Mouse (Mus musculus): ENCODE measurements around the gene Mrs2. TPM values are rescaled to one million over a fixed set of nuclear protein-coding genes. Genes with fewer than 3 reads are reported as not detected.

The Mrs2 gene
- polyA plus RNA-seq (2012), result 6.4 and 8.6 TPM in 2 replicates

DNA sequence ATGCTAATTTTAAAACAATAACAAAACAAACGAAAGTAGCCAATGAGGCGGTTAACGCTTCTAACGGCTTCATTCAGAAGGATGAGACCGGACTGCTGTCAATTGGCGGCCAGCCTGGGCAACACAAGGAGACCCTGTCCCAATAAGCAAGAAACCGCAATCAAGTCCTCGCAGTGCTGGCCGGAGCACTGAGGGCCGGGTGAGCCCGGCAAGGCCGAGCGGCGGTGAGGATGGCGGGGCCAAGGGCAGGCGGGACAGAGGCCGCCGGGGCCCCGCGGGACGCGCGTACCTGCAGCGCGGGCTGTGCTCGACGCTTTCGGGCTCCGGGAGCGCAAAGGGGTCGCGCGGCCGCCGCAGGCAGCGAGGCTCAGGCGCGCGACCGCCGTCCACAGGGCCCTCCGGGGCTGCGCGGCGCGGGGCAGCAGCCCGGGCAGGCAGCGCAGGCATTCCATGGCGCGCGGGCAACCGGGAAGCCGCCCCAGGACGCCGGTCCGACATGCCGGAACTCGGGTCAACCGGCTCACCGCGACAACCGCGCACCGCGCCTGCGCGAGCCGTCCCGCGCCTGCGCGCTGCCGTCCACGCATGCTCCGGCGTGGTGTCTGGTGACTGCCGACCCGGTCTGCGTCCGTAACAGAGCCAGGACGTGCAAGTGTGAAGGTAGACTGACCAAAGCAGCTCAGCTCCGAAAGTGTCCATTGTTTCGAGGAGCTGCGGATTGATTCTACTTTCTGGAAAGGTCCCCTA lies at the start of gene Mrs2:
Gene Mrs2 (minus strand): TSS at position 587 of the 747 bp plus-strand sequence.
- no peak for TF ChIP-seq GATA1 (IDR thresholded peaks at IDR 0.05; ENCODE audit: low read length)

DNA sequence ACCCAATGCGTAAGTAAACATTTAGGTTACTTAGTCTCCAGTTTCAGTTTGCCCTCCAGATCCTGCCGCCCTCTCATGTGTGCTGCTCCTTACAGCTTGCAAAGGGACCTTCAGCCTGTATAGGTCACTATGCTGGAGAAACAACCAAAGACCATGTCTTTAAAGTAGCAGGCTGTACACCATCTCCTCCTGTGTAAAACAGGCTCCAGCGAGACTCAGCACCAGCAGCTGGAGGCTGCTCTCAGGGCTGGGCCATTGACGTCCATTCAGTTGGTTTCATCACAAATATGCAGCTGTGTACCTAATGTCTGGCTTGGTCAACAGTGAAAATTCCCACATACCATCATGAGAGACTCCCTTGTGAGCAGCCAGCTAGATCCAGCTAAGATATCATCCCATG lies 49.6 kb upstream of the Mrs2 start:
- no peak for TF ChIP-seq GATA1 (IDR thresholded peaks at IDR 0.05; ENCODE audit: low read length)

DNA sequence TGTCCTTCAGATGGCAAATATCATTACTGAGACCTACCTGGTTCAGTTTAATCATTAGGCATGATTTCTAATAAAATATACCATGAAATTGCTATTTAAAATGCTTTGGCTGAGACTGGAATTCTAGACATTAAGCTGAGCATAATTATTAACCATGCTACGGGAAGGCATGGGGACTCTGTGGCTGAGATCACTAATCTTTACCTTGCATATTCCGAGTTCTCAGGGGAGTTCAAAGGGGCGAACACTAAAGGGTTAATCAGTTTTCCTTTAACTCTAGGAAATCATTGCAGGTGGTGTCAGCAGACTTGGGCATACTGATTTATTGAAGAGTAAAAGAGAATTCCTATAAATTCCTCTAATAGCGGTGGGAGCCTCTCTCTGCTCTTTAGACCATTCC lies 47.0 kb upstream of the Mrs2 start:
- no peak for TF ChIP-seq GATA1 (IDR thresholded peaks at IDR 0.05; ENCODE audit: low read length)

DNA sequence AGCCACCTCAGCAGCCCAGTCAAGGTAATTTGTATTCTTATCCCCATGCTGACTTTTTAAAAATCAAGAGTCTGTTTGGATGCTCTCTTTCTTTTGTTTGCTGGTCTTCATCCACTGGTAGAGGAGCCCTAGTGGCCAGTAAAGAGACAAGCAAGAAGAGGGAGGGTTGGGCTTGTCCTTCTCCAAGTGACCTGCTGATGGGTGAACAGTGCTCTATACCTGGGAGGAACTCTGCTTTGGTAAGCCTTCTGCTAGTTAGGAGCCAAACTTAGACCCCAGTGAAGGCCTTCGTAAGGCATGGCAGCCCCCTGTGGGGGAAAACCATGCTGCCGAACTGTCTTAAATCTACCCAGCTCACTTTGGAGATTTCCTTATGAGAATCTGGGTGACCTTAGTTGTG lies 46.5 kb upstream of the Mrs2 start:
- TF ChIP-seq GATA1 (IDR thresholded peaks at IDR 0.05; ENCODE audit: low read length), result no peak

GRCm38 (mm10) chr13:25055873-25056667 lies 35.9 kb upstream of the Mrs2 start, which contains the start of gene Dcdc2a:
TSS of gene Dcdc2a (plus strand) at chr13:25056004.
- no peak for TF ChIP-seq GATA1 (IDR thresholded peaks at IDR 0.05; ENCODE audit: low read length)

GRCm38 (mm10) chr13:25055111-25055554 lies 35.0 kb upstream of the Mrs2 start:
- no peak for TF ChIP-seq GATA1 (IDR thresholded peaks at IDR 0.05; ENCODE audit: low read length)

GRCm38 (mm10) chr13:25052671-25053070 lies 32.5 kb upstream of the Mrs2 start:
- TF ChIP-seq GATA1 (IDR thresholded peaks at IDR 0.05; ENCODE audit: low read length), result no peak

GRCm38 (mm10) chr13:25039488-25039887 lies 19.3 kb upstream of the Mrs2 start:
- no peak for TF ChIP-seq GATA1 (IDR thresholded peaks at IDR 0.05; ENCODE audit: low read length)

DNA sequence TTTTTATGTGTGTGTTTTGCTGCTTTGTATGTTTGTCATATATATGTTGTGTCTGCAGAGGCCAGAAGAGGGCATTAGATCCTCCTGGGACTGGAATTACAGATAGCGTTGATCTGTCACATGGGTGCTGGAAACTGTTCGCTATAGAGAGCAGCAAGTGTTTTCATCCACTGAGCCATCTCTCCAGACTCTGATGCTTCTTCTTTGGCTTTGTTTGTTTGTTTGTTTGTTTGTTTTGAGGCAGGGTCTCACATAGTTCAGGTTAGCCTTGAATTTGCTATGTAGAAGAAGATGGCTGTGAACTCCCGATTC lies 6.9 kb upstream of the Mrs2 start:
- TF ChIP-seq GATA1 (IDR thresholded peaks at IDR 0.05; ENCODE audit: low read length), result no peak

DNA sequence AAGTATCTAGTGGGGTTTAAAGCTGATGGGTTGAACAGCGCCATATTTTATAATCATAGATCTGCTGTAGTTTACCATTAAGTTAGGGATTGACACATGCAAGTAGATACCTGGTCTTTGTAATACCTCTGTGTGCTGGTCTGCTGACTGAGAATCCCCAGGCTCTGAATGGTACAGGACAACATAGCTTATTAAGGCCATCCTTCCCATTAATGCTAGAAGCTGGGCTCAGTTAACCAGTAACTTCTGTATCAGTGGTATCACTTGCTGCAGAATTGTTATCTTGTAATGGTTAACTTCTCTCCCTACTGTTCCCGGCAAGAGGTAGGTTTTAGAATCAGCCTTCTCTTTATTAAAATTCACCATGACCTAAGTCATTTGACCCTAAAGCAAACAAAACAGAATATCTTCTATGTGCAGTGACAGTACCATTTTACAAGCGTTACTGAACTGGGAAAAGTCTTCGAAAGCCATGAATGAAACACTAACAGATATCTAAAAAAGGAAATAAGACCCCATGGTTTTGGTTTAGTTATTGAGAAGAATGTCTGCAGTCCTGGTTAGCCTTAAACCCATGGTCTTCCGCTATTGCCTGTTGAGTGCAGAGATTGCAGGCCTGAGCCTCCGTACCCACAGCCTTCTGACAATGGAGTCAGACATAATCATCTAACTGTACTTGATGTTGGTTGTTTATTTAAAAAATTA lies 6.4 kb upstream of the Mrs2 start:
- no peak for TF ChIP-seq GATA1 (IDR thresholded peaks at IDR 0.05; ENCODE audit: low read length)

- TF ChIP-seq GATA1 (IDR thresholded peaks at IDR 0.05; ENCODE audit: low read length), result no peak
Measured at GRCm38 (mm10) chr13:25024655-25025054, 4.5 kb upstream of the Mrs2 start.

DNA sequence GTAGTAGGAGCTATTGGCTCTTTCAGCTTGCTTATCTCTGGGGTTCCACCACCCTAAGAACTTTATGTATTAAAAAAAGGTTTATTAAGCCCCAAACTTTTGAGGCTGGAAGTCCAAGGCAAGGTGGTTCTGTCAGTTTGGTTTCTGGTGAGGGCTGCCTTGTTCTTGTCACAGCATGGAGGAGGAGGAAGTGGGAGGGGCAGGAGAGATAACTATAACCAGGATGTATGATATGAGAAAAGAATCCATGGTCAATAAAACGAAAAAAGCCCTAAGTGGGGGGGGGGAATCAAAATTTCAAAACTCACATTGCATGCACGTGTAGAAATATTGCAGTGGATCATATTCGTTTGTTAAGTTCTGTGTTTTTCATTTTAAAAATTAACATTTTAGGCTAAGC lies 3.0 kb upstream of the Mrs2 start:
- TF ChIP-seq GATA1 (IDR thresholded peaks at IDR 0.05; ENCODE audit: low read length), result no peak

DNA sequence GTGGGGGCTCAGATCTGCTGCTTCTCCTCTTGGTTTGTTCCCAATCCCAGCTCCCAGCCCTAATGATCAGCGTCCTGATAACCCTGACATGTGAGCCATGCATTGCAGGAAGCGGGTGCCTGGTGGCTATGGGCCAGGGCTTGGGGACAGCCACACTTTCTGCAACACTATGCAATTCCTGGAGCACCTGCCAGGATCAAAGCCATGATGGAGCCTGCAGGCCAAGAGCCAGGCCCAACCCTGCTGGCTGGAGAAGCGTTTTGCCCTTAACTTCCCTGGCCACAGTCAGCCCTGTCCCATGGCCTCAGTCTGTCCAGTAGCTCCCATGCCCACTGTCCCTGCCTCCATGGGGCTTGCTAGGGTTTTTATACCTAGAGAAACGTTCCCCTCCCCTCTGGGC lies 2.2 kb upstream of the Mrs2 start:
- no peak for TF ChIP-seq GATA1 (IDR thresholded peaks at IDR 0.05; ENCODE audit: low read length)

DNA sequence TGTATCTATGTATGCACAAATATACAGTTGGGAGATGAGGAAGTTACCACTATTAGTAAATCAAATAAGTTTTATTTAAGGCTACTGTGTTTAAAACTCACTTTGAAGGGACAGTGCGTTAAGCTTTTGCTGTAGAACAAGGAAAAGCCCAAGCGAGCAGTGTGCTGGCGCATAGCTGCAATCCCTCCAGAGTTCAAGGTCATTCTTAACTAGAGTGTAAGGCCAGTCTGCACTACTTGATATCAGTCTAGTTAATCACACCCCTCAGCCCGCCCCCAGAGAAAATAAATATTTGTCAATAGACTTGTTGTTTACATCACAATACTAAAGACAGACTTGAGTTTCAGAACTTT lies 337 bp upstream of the Mrs2 start:
- TF ChIP-seq GATA1 (IDR thresholded peaks at IDR 0.05; ENCODE audit: low read length), result no peak

GRCm38 (mm10) chr13:25018316-25018715 lies 1.9 kb downstream of the Mrs2 start:
- no peak for TF ChIP-seq GATA1 (IDR thresholded peaks at IDR 0.05; ENCODE audit: low read length)

- TF ChIP-seq GATA1 (IDR thresholded peaks at IDR 0.05; ENCODE audit: low read length), result no peak
Measured at GRCm38 (mm10) chr13:25007115-25007514, 13.1 kb downstream of the Mrs2 start.

All from G1E-ER4 (cell line).